Mouse (Mus musculus) midbrain, embryonic 11.5 days (tissue): ENCODE data around the gene Slc1a2. TPM values are rescaled to one million over a fixed set of nuclear protein-coding genes. Genes with fewer than 3 reads are reported as not detected.

ENCODE experiments used
- ATAC-seq: fragments of 200-750 bp; cut with Nextera tagmentation; 2 replicates; pipeline ENCODE4 v1.8.0; 2017; ENCODE audit warnings: moderate TSS enrichment, moderate library complexity; ENCODE audit not compliant: low FRiP score
- DNase-seq: peaks from one replicate; pipeline ENCODE4 v3.0.0; 2015; ENCODE audit warnings: low spot score; ENCODE audit errors: missing footprints
- H3K27ac ChIP-seq: fragments of 300-500 bp; sonication (generic); 2 replicates; pipeline ENCODE4 v1.5.1; 2014; ENCODE audit warnings: low read depth, low read length
- H3K27me3 ChIP-seq: fragments of 300-500 bp; sonication (generic); 2 replicates; pipeline ENCODE4 v1.6.1; 2014; ENCODE audit warnings: mild to moderate bottlenecking, low read length, moderate library complexity, mixed read lengths; ENCODE audit not compliant: control insufficient read depth, insufficient read depth
- H3K36me3 ChIP-seq: fragments of 300-500 bp; sonication (generic); 2 replicates; pipeline ENCODE4 v1.6.1; 2014; ENCODE audit warnings: mild to moderate bottlenecking, low read length, moderate library complexity, mixed read lengths; ENCODE audit not compliant: control insufficient read depth, insufficient read depth
- H3K4me1 ChIP-seq: fragments of 300-500 bp; sonication (generic); 2 replicates; pipeline ENCODE4 v1.6.1; 2014; ENCODE audit warnings: low read length; ENCODE audit not compliant: control insufficient read depth, insufficient read depth
- H3K4me2 ChIP-seq: fragments of 300-500 bp; sonication (generic); 2 replicates; pipeline ENCODE4 v1.6.1; 2014; ENCODE audit warnings: mild to moderate bottlenecking, moderate library complexity
- H3K4me3 ChIP-seq: fragments of 300-500 bp; sonication (generic); 2 replicates; pipeline ENCODE4 v1.5.1; 2014; ENCODE audit warnings: low read depth, low read length
- H3K9ac ChIP-seq: fragments of 300-500 bp; sonication (generic); 2 replicates; pipeline ENCODE4 v1.6.1; 2014; ENCODE audit warnings: low read length
- H3K9me3 ChIP-seq: fragments of 300-500 bp; sonication (generic); 2 replicates; pipeline ENCODE4 v1.6.1; 2016; ENCODE audit warnings: low read length; ENCODE audit not compliant: control insufficient read depth
- WGBS: fragments of 180-500 bp; shearing (Covaris S2); extraction: QIAGEN DNeasy Blood & Tissue Kit; methylation state at CpG from one replicate; pipeline ENCODE4 v1.1.7; 2014; 5-methylcytosine and 5-hydroxymethylcytosine counted together
- polyA plus RNA-seq: library from polyadenylated mRNA; unstranded; fragments of >200 nt; fragmentation: Nextera tagmentation; extraction: Ambion mirVana; gene quantifications from 2 replicates; pipeline ENCODE4 v1.2.1, GENCODE M21; 2014

Slc1a2 gene
- polyA plus RNA-seq, 1 experiment from 2014 or later: 15.7 TPM

- Histone ChIP-seq H3K4me1 (no peaks in the 10 kb centered on the region), H3K36me3 (no peaks in the 10 kb centered on the region), H3K9me3 (no peaks in the 10 kb centered on the region), H3K27me3 (no peaks in the 10 kb centered on the region), H3K9ac (no peak overlapping the region), H3K4me2 (no peak overlapping the region), H3K27ac (no peak overlapping the region), H3K4me3 (no peak overlapping the region)
- no peak for DNase-seq
- WGBS: 97% methylated on average over 5 of the region's 5 CpGs
- ATAC-seq: no peak
These were observed 113.8 kb downstream of the Slc1a2 start for GRCm38 (mm10) chr2:102772276-102772675.

- Histone ChIP-seq H3K36me3 (no peaks in the 10 kb centered on the region), H3K27ac (no peak overlapping the region), H3K4me3 (no peak overlapping the region), H3K9me3 (no peaks in the 10 kb centered on the region), H3K4me1 (no peaks in the 10 kb centered on the region), H3K4me2 (no peak overlapping the region), H3K27me3 (no peaks in the 10 kb centered on the region), H3K9ac (no peak overlapping the region)
- peak; percentile 44 for DNase-seq
- WGBS: 82% methylated on average over 4 of the region's 4 CpGs
- ATAC-seq: no peak
These were observed 116.2 kb downstream of the Slc1a2 start for GRCm38 (mm10) chr2:102774700-102775099.

- H3K36me3 ChIP-seq: no peaks in the 10 kb centered on the region
- WGBS: 75% methylated on average over 1 of the region's 1 CpGs
- no peak overlapping the region for H3K4me3 ChIP-seq
- no peak overlapping the region for H3K4me2 ChIP-seq
- no peaks in the 10 kb centered on the region for H3K27me3 ChIP-seq
- DNase-seq (peak; percentile 56), ATAC-seq (no peak)
- no peaks in the 10 kb centered on the region for H3K9me3 ChIP-seq
- H3K4me1 ChIP-seq: no peaks in the 10 kb centered on the region
- no peak overlapping the region for H3K9ac ChIP-seq
- H3K27ac ChIP-seq: no peak overlapping the region
These were observed 117.1 kb downstream of the Slc1a2 start for GRCm38 (mm10) chr2:102775561-102775960.

GRCm38 (mm10) chr2:102778208-102778607 lies 119.7 kb downstream of the Slc1a2 start:
- 95% methylated on average over 3 of the region's 3 CpGs for WGBS
- no peaks in the 10 kb centered on the region for H3K36me3 ChIP-seq
- H3K9ac ChIP-seq: no peak overlapping the region
- H3K9me3 ChIP-seq: no peaks in the 10 kb centered on the region
- ATAC-seq: no peak
- peak; percentile 39 for DNase-seq
- no peaks in the 10 kb centered on the region for H3K4me1 ChIP-seq
- no peak overlapping the region for H3K27ac ChIP-seq
- no peak overlapping the region for H3K4me3 ChIP-seq
- H3K27me3 ChIP-seq: no peaks in the 10 kb centered on the region
- H3K4me2 ChIP-seq: no peak overlapping the region

- no peaks in the 10 kb centered on the region for H3K4me1 ChIP-seq
- no peak overlapping the region for H3K4me2 ChIP-seq
- ATAC-seq (no peak), DNase-seq (peak; percentile 45)
- H3K4me3 ChIP-seq: no peak overlapping the region
- H3K9me3 ChIP-seq: no peaks in the 10 kb centered on the region
- no peak overlapping the region for H3K9ac ChIP-seq
- H3K27ac ChIP-seq: no peak overlapping the region
- H3K36me3 ChIP-seq: no peaks in the 10 kb centered on the region
- 89% methylated on average over 7 of the region's 7 CpGs for WGBS
- H3K27me3 ChIP-seq: no peaks in the 10 kb centered on the region
These were observed 124.3 kb downstream of the Slc1a2 start for GRCm38 (mm10) chr2:102782751-102783150.

- ATAC-seq (no peak), DNase-seq (peak; percentile 60)
- no peaks in the 10 kb centered on the region for H3K4me1 ChIP-seq
- H3K36me3 ChIP-seq: no peaks in the 10 kb centered on the region
- no peak overlapping the region for H3K27ac ChIP-seq
- 64% methylated on average over 4 of the region's 4 CpGs for WGBS
- no peak overlapping the region for H3K4me3 ChIP-seq
- no peak overlapping the region for H3K9ac ChIP-seq
- H3K4me2 ChIP-seq: no peak overlapping the region
- no peaks in the 10 kb centered on the region for H3K9me3 ChIP-seq
- no peaks in the 10 kb centered on the region for H3K27me3 ChIP-seq
These were observed 127.2 kb downstream of the Slc1a2 start for GRCm38 (mm10) chr2:102785696-102786095.

GRCm38 (mm10) chr2:102791641-102792040 lies 133.2 kb downstream of the Slc1a2 start:
- ATAC-seq (no peak), DNase-seq (peak; percentile 67)
- 85% methylated on average over 2 of the region's 2 CpGs for WGBS
- no peak overlapping the region for H3K4me2 ChIP-seq
- H3K27me3 ChIP-seq: no peaks in the 10 kb centered on the region
- H3K9ac ChIP-seq: no peak overlapping the region
- no peaks in the 10 kb centered on the region for H3K36me3 ChIP-seq
- H3K9me3 ChIP-seq: no peaks in the 10 kb centered on the region
- H3K4me3 ChIP-seq: no peak overlapping the region
- H3K4me1 ChIP-seq: no peaks in the 10 kb centered on the region
- H3K27ac ChIP-seq: no peak overlapping the region

GRCm38 (mm10) chr2:102792804-102793203 lies 134.3 kb downstream of the Slc1a2 start:
- H3K4me1 ChIP-seq: no peaks in the 10 kb centered on the region
- H3K27ac ChIP-seq: no peak overlapping the region
- no peaks in the 10 kb centered on the region for H3K36me3 ChIP-seq
- H3K9me3 ChIP-seq: no peaks in the 10 kb centered on the region
- 94% methylated on average over 6 of the region's 6 CpGs for WGBS
- no peak overlapping the region for H3K4me2 ChIP-seq
- peak; percentile 74 for DNase-seq
- no peaks in the 10 kb centered on the region for H3K27me3 ChIP-seq
- ATAC-seq: no peak
- H3K9ac ChIP-seq: no peak overlapping the region
- H3K4me3 ChIP-seq: no peak overlapping the region

- Histone ChIP-seq H3K9ac (no peak overlapping the region), H3K27ac (no peak overlapping the region), H3K4me3 (no peak overlapping the region), H3K4me2 (no peak overlapping the region), H3K36me3 (no peaks in the 10 kb centered on the region), H3K9me3 (no peaks in the 10 kb centered on the region), H3K4me1 (no peaks in the 10 kb centered on the region), H3K27me3 (no peaks in the 10 kb centered on the region)
- 94% methylated on average over 3 of the region's 3 CpGs for WGBS
- ATAC-seq: no peak
- peak; percentile 54 for DNase-seq
These were observed 136.6 kb downstream of the Slc1a2 start for GRCm38 (mm10) chr2:102795034-102795433.

GRCm38 (mm10) chr2:102798149-102798548 lies 139.7 kb downstream of the Slc1a2 start:
- H3K9me3 ChIP-seq: no peaks in the 10 kb centered on the region
- no peaks in the 10 kb centered on the region for H3K4me1 ChIP-seq
- ATAC-seq: no peak
- H3K27ac ChIP-seq: no peak overlapping the region
- WGBS: 81% methylated on average over 2 of the region's 2 CpGs
- no peak overlapping the region for H3K4me2 ChIP-seq
- no peak for DNase-seq
- H3K4me3 ChIP-seq: no peak overlapping the region
- no peak overlapping the region for H3K9ac ChIP-seq
- no peaks in the 10 kb centered on the region for H3K27me3 ChIP-seq
- H3K36me3 ChIP-seq: no peaks in the 10 kb centered on the region
